In the genomic region with DNA sequence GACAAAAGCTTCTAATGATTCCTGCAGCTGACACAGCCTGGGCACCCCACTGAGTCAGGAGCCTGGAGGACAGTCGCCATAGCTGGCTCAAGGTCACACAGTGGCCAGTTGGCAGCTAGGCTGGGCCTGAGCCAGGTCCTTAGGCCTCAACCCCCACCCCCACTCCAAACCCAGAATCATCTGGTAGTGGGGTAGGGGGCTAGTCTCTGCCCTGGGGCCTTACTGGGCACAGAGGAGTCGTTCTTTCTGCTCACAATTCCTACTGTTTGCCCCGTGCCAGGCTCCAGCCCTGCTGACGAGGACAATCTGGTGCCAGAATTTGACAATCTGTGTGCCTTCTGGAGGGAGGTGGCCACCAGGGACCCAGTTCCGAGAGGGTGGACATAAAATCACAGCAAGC, we compare ENCODE assay signal across 11 mouse cellular contexts.
DNase-seq lines count a peak whose midpoint lies in the region; ATAC-seq lines count a peak whose summit lies in the region.
"Had no signal": no experiment of that assay in that cellular context is flagged by ENCODE, and none has a peak within 500 bp of the region (broad histone marks: within the 10 kb centered on the region; RNA-seq: fewer than 3 reads in every experiment).

No protein-coding gene starts in this region.

- 66% methylated on average over 5 of the region's 5 CpGs for WGBS in kidney, embryonic 15.5 days
- 24% methylated on average over 5 of the region's 5 CpGs for WGBS in hindbrain, embryonic 14.5 days

- H3K27me3 ChIP-seq in kidney, embryonic 15.5 days, result no peaks in the 10 kb centered on the region
- no peaks in the 10 kb centered on the region for H3K27me3 ChIP-seq in hindbrain, embryonic 14.5 days (ENCODE audit: control insufficient read depth, insufficient read depth, low read length)
- H3K27me3 ChIP-seq: embryonic facial prominence, embryonic 12.5 days had no signal

- DNase-seq in adrenal gland, postnatal 10 days, result peak; percentile 43
- DNase-seq in adrenal gland, adult 18-20 months (ENCODE audit: low spot score in 2 of 2), result no peak
- no peak for DNase-seq in kidney, postnatal 4 days
- peak; percentile 68 to 69 for DNase-seq in adrenal gland, postnatal 36 days
- no peak for DNase-seq in hindbrain, embryonic 14.5 days (ENCODE audit: low spot score)
- DNase-seq in thymus, postnatal 4 days, result no peak
- DNase-seq in lung, postnatal 36 days, result no peak
- DNase-seq: gastrocnemius, postnatal 10 days; lung, adult 2 months had no signal

- 0 out of 2 replicates have a peak overlapping the region, but pooled peaks have one; percentile 13 for H3K27ac ChIP-seq in kidney, embryonic 15.5 days
- peak overlapping the region; percentile 61; the same call in 1 of the 2 replicates for H3K27ac ChIP-seq in hindbrain, embryonic 14.5 days
- H3K27ac ChIP-seq: embryonic facial prominence, embryonic 12.5 days had no signal

- no peak for ATAC-seq in kidney, embryonic 15.5 days (replicated peaks; ENCODE audit: low FRiP score)
- no peak for ATAC-seq in hindbrain, embryonic 14.5 days (ENCODE audit: low FRiP score)

- H3K9ac ChIP-seq in kidney, embryonic 15.5 days, result no peak overlapping the region
- H3K9ac ChIP-seq in hindbrain, embryonic 14.5 days, result no peak overlapping the region
- H3K9ac ChIP-seq: embryonic facial prominence, embryonic 12.5 days had no signal

- H3K4me1 ChIP-seq in kidney, embryonic 15.5 days, result peaks cover 46% of the 10 kb centered on the region
- H3K4me1 ChIP-seq in hindbrain, embryonic 14.5 days (replicated peaks; ENCODE audit: control insufficient read depth, insufficient read depth, low read length), result peaks cover 25% of the 10 kb centered on the region

- H3K4me3 ChIP-seq in kidney, embryonic 15.5 days (replicated peaks), result no peak overlapping the region
- no peak overlapping the region for H3K4me3 ChIP-seq in hindbrain, embryonic 14.5 days (replicated peaks; ENCODE audit: low read length)
- H3K4me3 ChIP-seq: embryonic facial prominence, embryonic 12.5 days had no signal

- H3K9me3 ChIP-seq in kidney, embryonic 15.5 days (replicated peaks), result no peaks in the 10 kb centered on the region
- no peaks in the 10 kb centered on the region for H3K9me3 ChIP-seq in hindbrain, embryonic 14.5 days (ENCODE audit: control insufficient read depth, low read length)
- H3K9me3 ChIP-seq: embryonic facial prominence, embryonic 12.5 days had no signal

- H3K4me2 ChIP-seq in kidney, embryonic 15.5 days, result no peak overlapping the region
- H3K4me2 ChIP-seq in hindbrain, embryonic 14.5 days (replicated peaks), result no peak overlapping the region
- H3K4me2 ChIP-seq: embryonic facial prominence, embryonic 12.5 days had no signal

- H3K36me3 ChIP-seq in kidney, embryonic 15.5 days, result no peaks in the 10 kb centered on the region
- no peaks in the 10 kb centered on the region for H3K36me3 ChIP-seq in hindbrain, embryonic 14.5 days (replicated peaks; ENCODE audit: control insufficient read depth, insufficient read depth)
- H3K36me3 ChIP-seq: embryonic facial prominence, embryonic 12.5 days had no signal

Comparison
In these comparisons a context has a peak if more than half of its experiments do, and no peak if none do; other contexts are left out.
1. DNase-seq: peak in adrenal gland, postnatal 10 days (single experiment) and adrenal gland, postnatal 36 days (2 of 2); none in adrenal gland, adult 18-20 months (0 of 2), kidney, postnatal 4 days (0 of 2), hindbrain, embryonic 14.5 days (single experiment), thymus, postnatal 4 days (single experiment) and lung, postnatal 36 days (single experiment).